Mouse (Mus musculus): ENCODE measurements at regions not wholly inside any gene's neighbourhood (a gene's known extent, or its start where the extent isn't known, plus 50 kb on each side); places are given as distances from the start of the nearest gene placed in this dataset.

- DNase-seq (ENCODE audit: low read depth) = no peak
Measured at GRCm38 (mm10) chr5:51840638-51841329, 273.3 kb upstream of the Ppargc1a start.

GRCm38 (mm10) chr5:51839292-51839691 is 271.8 kb upstream of the Ppargc1a start:
- no peak for DNase-seq (ENCODE audit: low read depth)

GRCm38 (mm10) chr5:51830551-51830950 is 263.0 kb upstream of the Ppargc1a start:
- DNase-seq (ENCODE audit: low read depth) = no peak

GRCm38 (mm10) chr5:51830015-51830414 is 262.5 kb upstream of the Ppargc1a start:
- DNase-seq (ENCODE audit: low read depth) = no peak

- DNase-seq (ENCODE audit: low read depth) = no peak
Measured at GRCm38 (mm10) chr5:51829606-51830005, 262.1 kb upstream of the Ppargc1a start.

- no peak for DNase-seq (ENCODE audit: low read depth)
Measured at GRCm38 (mm10) chr5:51829020-51829419, 261.5 kb upstream of the Ppargc1a start.

GRCm38 (mm10) chr5:51826269-51826668 is 258.7 kb upstream of the Ppargc1a start:
- DNase-seq (ENCODE audit: low read depth) = no peak

- DNase-seq (ENCODE audit: low read depth) = no peak
Measured at GRCm38 (mm10) chr5:51825584-51826088, 258.1 kb upstream of the Ppargc1a start.

- no peak for DNase-seq (ENCODE audit: low read depth)
Measured at GRCm38 (mm10) chr5:51824731-51825130, 257.2 kb upstream of the Ppargc1a start.

GRCm38 (mm10) chr5:51823657-51824056 is 256.1 kb upstream of the Ppargc1a start:
- DNase-seq (ENCODE audit: low read depth) = no peak

GRCm38 (mm10) chr5:51816258-51816657 is 248.7 kb upstream of the Ppargc1a start:
- DNase-seq (ENCODE audit: low read depth) = no peak

- no peak for DNase-seq (ENCODE audit: low read depth)
Measured at GRCm38 (mm10) chr5:51811728-51812127, 244.2 kb upstream of the Ppargc1a start.

GRCm38 (mm10) chr5:51801486-51801885 is 234.0 kb upstream of the Ppargc1a start:
- DNase-seq (ENCODE audit: low read depth) = no peak

- no peak for DNase-seq (ENCODE audit: low read depth)
Measured at GRCm38 (mm10) chr5:51799371-51800035, 232.0 kb upstream of the Ppargc1a start.

GRCm38 (mm10) chr5:51794097-51794496 is 226.6 kb upstream of the Ppargc1a start:
- no peak for DNase-seq (ENCODE audit: low read depth)

GRCm38 (mm10) chr5:51792950-51793349 is 225.4 kb upstream of the Ppargc1a start:
- no peak for DNase-seq (ENCODE audit: low read depth)

GRCm38 (mm10) chr5:51788768-51789167 is 221.2 kb upstream of the Ppargc1a start:
- no peak for DNase-seq (ENCODE audit: low read depth)

- no peak for DNase-seq (ENCODE audit: low read depth)
Measured at GRCm38 (mm10) chr5:51783523-51783922, 216.0 kb upstream of the Ppargc1a start.

GRCm38 (mm10) chr5:51783099-51783498 is 215.6 kb upstream of the Ppargc1a start:
- no peak for DNase-seq (ENCODE audit: low read depth)

GRCm38 (mm10) chr5:51775502-51776145 is 208.1 kb upstream of the Ppargc1a start:
- no peak for DNase-seq (ENCODE audit: low read depth)

GRCm38 (mm10) chr5:51771655-51772054 is 204.1 kb upstream of the Ppargc1a start:
- DNase-seq (ENCODE audit: low read depth) = no peak

GRCm38 (mm10) chr5:51766111-51766510 is 198.6 kb upstream of the Ppargc1a start:
- DNase-seq (ENCODE audit: low read depth) = no peak

GRCm38 (mm10) chr5:51764416-51764815 is 196.9 kb upstream of the Ppargc1a start:
- DNase-seq (ENCODE audit: low read depth) = no peak
